Mouse (Mus musculus) spleen, adult 12 weeks (tissue): ENCODE measurements at regions not wholly inside any gene's neighbourhood (a gene's known extent, or its start where the extent isn't known, plus 50 kb on each side); places are given as distances from the start of the nearest gene placed in this dataset.

Experiments used
- DNase-seq: peaks from one replicate; pipeline ENCODE4 v3.0.0; 2022; ENCODE audit warnings: low spot score

GRCm38 (mm10) chr12:107118364-107118763, 370.1 kb upstream of the 3110018I06Rik start:
- no peak for DNase-seq

GRCm38 (mm10) chr12:107119076-107119475, 369.4 kb upstream of the 3110018I06Rik start:
- DNase-seq = no peak

- DNase-seq = no peak
Measured at GRCm38 (mm10) chr12:107120486-107121186, 367.8 kb upstream of the 3110018I06Rik start.

- DNase-seq = no peak
Measured at GRCm38 (mm10) chr12:107121990-107122389, 366.4 kb upstream of the 3110018I06Rik start.

GRCm38 (mm10) chr12:107123661-107124060, 364.8 kb upstream of the 3110018I06Rik start:
- DNase-seq = no peak

GRCm38 (mm10) chr12:107124263-107124885, 364.1 kb upstream of the 3110018I06Rik start:
- DNase-seq = no peak

- DNase-seq = no peak
Measured at GRCm38 (mm10) chr12:107125201-107125600, 363.2 kb upstream of the 3110018I06Rik start.

- DNase-seq = no peak
Measured at GRCm38 (mm10) chr12:107126056-107126455, 362.4 kb upstream of the 3110018I06Rik start.

- DNase-seq = no peak
Measured at GRCm38 (mm10) chr12:107127591-107127990, 360.8 kb upstream of the 3110018I06Rik start.

GRCm38 (mm10) chr12:107129232-107129631, 359.2 kb upstream of the 3110018I06Rik start:
- DNase-seq = no peak

GRCm38 (mm10) chr12:107131351-107131750, 357.1 kb upstream of the 3110018I06Rik start:
- DNase-seq = no peak

- DNase-seq = no peak
Measured at GRCm38 (mm10) chr12:107131841-107132240, 356.6 kb upstream of the 3110018I06Rik start.

- no peak for DNase-seq
Measured at GRCm38 (mm10) chr12:107132501-107132900, 355.9 kb upstream of the 3110018I06Rik start.

- no peak for DNase-seq
Measured at GRCm38 (mm10) chr12:107134353-107134752, 354.1 kb upstream of the 3110018I06Rik start.

GRCm38 (mm10) chr12:107138677-107139400, 349.6 kb upstream of the 3110018I06Rik start:
- DNase-seq = no peak

- DNase-seq = no peak
Measured at GRCm38 (mm10) chr12:107140957-107141595, 347.4 kb upstream of the 3110018I06Rik start.

- DNase-seq = no peak
Measured at GRCm38 (mm10) chr12:107142226-107142625, 346.2 kb upstream of the 3110018I06Rik start.

GRCm38 (mm10) chr12:107146608-107147121, 341.8 kb upstream of the 3110018I06Rik start:
- no peak for DNase-seq

- DNase-seq = no peak
Measured at GRCm38 (mm10) chr12:107148451-107148850, 340.0 kb upstream of the 3110018I06Rik start.

- DNase-seq = no peak
Measured at GRCm38 (mm10) chr12:107151089-107151488, 337.3 kb upstream of the 3110018I06Rik start.

- no peak for DNase-seq
Measured at GRCm38 (mm10) chr12:107154668-107155067, 333.8 kb upstream of the 3110018I06Rik start.

GRCm38 (mm10) chr12:107156791-107157428, 331.5 kb upstream of the 3110018I06Rik start:
- DNase-seq = no peak
